Mouse (Mus musculus) layer of hippocampus, postnatal 25 days (tissue): ENCODE data around the gene Spag5. TPM values are rescaled to one million over a fixed set of nuclear protein-coding genes. Genes with fewer than 3 reads are reported as not detected.

Experiments
- DNase-seq, 2 experiments: peaks; one replicate each; pipeline ENCODE4 v3.0.0; 2022; ENCODE audit warnings: mixed read lengths in 2 of 2, low spot score in 1 of 2; ENCODE audit errors: extremely low spot score in 1 of 2
- total RNA-seq, 2 experiments: library from RNA; stranded (reverse); gene quantifications; 2 replicates each; pipeline ENCODE4 v1.2.3; 2021

Spag5 gene
- total RNA-seq, 2 experiments from 2014 or later = 4.2 to 4.6 TPM

DNA sequence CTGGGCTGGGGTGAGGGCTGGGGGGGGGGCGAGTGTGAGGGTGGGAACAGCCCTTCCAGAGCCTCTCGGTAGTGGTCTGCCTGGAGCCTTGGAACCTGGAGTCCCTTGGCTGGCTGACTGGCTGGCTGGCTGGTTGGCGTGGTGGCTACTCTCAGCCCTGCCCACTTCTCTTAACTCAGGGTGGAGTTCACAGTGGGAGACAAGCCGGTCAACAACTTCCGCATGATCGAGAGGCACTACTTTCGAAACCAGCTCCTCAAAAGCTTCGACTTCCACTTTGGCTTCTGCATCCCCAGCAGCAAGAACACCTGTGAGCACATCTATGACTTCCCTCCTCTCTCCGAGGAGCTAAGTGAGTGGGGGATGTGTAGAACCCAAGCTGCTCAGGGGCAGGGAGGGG, 46.6 kb downstream of the Spag5 start:
- no peak for DNase-seq

DNA sequence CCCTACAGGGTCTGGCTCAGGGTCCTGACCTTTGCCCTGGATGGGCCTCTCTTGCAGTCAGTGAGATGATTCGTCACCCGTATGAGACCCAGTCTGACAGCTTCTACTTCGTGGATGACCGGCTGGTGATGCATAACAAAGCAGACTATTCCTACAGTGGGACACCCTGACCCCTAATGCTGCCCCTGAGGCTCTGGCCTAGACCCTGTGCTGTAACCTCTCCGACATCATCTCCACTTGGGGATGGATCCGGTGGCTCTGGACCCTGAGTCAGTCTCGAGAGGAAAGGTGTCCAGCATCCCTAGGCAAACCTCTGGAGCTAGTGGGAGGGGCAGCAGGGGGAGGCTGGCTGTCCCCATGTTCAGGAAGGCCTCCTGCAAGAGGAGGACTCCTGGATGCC, 47.1 kb downstream of the Spag5 start:
- DNase-seq = no peak

DNA sequence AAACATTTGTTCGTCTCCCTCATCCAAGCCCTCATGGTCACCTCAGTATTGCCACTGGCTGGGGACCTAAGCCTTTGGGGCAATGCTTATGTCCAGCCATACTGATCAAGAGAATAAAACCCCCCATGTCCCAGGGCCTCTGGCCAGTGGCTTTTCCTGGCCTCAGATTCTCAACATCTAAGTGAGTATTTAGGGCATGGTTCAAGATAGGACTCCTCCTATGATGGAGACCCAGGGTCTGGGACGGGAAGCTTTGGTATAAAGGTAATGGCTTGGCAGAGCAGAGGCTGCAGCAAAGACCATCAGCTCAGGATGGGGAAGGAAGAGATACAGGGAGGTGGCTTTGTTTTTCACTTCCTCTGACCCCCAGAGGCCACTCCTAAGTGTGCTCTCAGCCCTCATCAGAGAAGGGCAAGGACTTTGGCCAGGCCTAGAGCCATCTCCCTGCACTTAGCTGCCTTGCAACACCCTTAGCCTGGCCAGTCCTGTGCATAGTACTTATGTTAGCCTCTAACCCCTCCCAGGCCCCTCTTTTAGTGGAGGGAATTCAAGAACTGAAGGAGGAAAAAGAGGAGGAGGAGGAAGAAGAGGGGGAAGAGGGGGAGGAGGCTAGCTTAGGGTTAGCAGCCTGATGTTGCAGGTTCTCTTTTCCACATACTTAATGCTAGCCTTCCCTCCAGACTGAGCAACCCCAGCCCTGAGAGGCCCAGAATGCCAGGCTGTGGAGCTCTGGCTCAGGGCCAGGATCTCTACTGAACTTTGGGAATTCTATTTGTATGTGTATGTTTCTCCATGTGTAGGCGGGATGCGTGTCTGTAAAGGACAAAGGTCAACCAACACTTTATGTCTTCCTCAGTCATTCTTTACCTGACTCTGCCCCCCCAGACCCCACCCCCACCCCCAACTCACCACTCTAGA, 48.4 kb downstream of the Spag5 start:
- DNase-seq = no peak

DNA sequence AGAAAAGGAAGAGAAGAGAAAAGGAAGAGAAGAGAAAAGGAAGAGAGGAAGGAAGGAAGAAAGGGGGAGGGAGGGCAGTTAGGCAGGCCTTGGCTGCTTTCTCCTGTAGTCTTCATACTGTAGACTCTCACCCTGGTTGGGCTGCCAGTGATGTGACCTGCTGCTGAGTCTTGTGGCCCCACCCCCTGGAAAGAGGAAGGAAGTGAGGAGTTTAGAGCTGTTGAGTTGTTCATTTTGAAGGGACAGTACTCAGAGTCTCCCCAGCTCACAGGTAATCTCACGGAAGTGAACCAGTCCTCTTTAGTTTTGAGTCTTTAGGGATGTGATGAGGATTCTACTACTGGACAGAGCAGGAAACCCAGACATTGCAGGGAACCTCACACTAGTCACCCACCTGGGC, 51.8 kb downstream of the Spag5 start:
- no peak for DNase-seq

DNA sequence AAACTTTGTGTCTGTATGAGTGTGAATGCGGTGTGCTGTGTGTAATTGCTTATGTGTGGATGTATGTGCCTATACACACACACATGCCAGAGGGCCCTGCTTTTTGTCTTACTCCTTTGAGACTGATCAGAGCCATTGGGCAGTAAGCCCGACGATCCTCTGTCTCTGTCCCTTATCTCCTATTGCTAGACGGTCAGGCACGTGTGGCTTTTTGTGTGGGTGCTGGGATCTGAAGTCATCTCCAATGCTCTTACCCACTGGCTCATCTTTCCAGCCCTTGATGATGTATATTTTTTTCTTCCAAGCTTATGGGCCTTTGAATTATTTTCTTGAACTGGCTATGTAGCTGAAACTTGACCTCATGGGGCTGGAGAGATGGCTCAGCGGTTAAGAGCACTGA, 53.6 kb downstream of the Spag5 start:
- DNase-seq = no peak

DNA sequence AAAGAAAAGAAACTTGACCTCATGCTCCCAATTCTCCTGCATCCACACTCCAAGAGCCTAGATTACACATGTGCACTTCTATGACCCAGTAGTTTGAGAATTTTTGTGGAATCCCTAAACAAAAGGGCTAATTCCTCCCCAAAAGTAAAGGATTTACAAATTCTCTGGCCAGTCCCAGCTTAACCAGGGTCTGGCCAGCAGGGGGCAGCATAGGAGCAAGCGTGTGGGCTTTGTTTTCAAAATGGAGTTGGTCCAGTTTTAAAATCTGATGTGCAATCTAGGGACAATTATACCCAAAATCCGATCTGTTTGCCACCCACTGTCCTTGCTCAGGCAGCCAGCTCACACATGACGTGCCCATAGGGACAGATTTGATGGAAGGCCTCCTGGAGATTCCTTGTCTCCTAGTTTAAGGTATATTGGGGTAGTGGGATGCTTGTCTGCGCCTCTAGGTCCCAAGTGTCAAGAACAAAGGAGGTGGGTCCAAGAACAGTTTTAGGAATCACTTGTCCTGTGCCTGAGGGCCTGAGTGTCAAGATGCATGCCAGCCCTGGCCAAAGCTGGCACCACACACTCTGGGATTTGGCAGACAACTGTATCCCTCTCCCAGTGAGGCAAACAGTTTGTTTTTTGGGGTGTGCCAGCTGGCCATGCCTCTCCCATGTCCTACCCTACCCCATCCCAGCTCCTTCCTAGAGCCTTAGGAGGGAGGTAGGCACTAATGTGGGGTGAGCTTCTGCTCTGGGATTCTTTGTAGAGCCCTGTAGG, 54.3 kb downstream of the Spag5 start:
- DNase-seq = peak; percentile 67 to 92

DNA sequence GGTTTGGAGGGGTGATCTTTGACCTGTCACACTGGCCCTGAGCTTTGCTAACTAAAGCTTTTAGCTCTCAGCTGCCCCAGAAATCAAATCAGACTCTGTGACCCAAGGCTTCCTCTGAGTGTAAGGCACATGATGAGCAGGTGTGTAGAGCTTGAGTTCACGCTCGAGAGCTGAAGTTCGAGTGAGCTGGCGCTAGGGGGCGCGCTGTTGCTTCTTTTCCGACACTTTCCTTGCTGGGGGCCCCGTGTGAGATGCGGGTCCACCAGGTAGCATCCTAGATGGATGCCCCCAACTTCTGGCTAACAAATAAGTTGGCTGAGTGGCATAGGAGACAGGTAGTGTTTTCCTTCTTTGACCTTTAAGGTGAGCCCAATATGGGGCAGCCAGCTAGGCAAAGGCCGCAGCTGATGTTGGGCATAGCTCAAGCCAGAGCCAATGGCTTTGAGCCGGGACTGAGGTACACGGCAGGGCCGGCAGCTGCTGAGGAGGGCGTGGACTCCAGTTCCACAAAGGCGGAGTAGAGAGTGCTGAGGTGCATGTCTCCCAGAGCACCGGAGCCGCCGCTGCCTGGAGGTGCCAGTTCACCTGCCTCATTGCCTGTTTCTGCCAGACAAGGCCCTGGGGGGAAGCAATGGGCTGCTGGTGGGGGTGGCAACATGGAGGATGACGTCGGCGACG, 57.1 kb downstream of the Spag5 start:
- DNase-seq = peak in 1 of 2 experiments; percentile 54

DNA sequence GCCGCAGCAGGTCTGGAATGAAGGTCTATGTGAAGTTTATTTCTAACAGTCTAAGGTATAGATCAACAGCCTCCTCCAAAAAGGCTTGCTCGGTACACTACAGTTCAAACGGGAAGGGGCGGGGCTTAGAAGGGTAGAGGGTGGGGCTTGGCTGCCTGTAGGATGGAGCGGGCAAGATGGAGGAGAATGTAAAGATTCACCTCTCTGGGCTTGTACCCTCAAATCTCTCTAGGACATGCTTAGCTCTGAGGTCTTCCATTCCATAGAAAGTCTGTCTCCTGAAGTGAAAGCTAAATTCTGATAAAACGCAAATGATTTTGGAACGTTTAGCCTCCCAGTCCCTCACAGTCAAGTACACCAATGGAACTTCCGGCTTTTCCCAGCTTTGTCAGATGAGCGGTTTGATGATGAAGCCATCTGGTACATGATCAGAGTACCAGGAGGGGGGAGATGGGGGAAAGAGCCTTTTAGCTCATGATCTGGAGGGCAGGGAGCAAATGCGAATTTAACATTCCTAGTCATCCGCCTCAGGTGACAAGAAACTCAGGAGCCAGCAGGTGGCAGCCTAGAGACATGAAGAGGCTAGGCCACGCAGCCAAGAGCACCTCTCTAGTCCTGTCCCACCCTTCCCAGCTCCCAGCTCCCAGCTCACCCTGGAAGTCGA, 58.9 kb downstream of the Spag5 start:
- peak; percentile 58 to 86 for DNase-seq

DNA sequence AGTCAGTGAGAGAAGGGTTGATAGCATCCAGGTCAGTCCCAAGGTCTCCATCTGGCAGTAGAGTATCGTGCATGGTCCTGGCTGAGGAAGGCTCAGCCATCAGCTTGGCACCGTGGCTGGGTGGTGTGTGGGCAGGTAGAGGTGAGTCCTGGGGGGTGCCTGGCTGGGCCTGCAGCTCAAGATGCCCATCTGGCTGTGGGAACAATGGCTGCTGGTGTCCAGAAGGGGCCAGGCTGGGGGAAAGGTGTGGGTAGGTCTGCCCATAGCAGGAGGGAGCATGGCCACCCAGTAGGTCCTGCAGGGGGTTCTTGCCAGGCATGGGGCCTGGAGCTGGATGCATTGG, 59.4 kb downstream of the Spag5 start:
- no peak for DNase-seq

DNA sequence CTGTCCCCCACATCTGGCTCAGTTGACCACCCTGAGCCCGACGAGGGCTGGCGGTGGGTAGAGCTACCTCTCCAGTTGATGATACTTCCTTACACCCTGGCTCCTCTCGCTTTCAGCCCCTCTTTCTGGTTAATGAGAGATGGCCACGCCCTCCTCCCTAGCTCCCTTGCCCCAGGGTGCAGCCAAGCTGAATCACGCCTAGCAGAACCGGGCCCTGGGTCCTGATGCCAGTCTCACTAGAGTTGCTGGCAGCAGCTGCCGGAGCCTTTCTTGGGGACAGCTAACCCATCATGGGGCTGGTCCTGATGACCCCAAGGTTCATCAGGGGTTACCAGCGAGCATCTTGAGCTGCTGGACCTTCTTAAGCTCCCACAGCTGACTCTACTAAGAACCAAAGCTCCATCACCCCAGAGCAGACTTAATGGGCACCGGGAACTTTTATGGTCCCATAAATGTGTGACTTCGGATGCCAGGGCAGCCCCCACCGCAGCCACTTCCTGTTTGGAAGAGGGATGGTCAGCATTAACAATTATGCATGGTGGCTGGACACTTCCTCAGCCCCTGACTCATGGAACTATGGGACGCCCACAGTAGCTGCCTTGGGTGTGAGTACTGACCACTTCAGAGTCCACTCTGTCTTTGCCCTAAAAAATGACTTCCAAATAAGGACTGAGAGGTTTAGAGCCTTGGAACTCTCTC, 62.1 kb downstream of the Spag5 start:
- DNase-seq = no peak

DNA sequence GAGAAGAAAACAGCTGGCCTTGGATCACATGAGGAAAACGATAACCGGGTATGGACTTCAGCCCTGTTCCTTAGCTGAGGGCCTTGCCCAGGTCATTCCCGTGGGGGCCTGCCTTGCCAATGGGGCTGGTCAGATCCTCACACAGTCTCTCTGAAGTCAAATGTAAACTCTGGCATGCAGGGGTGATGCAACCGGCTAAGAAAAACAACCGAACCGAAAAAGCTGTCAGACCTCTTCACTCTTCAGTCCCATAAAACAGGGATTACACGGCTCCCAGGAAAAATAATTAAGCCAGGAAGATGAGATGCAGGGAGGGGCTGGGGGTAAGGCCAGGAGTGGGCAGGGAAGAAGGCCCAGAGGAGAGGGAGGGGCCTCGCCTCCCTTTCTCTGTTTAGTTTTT, 62.8 kb downstream of the Spag5 start:
- DNase-seq = no peak

DNA sequence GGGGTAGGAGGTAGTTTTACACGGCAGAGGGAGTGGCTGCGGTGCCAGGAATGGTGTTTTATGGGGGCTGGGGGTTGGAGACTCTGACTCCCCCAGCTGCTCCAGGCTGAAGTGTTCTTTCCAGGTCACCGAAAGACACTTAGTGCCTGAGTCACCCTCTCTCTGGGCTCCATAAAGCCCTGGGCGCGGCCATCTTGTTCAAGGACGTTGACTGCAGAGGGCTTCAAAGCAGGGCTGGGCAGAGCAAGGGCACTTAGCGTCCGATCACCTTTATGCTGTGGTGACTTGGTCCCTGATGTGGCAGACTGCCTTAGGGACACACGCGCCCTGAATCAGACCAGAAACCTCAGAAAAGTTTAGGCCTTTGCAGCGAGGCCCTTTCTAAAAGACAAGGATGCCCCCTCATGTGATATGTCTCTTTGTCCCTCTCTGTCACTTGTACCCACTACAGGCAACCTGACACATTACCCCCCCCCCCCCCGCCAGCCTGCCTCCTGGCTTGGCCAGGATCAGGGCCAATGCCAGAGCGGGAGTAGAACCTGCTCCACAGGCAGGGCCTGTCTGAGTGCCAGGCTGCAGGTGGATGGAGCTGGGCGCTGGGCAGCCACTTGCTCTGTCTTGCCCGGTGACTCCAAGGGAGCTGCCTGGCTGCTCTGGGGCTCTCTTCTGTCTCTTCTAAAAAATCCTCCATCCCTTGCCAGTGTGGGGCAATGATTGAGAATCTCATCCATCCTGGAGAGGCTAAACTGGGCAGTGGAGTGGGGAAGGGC, 66.3 kb downstream of the Spag5 start:
- no peak for DNase-seq

DNA sequence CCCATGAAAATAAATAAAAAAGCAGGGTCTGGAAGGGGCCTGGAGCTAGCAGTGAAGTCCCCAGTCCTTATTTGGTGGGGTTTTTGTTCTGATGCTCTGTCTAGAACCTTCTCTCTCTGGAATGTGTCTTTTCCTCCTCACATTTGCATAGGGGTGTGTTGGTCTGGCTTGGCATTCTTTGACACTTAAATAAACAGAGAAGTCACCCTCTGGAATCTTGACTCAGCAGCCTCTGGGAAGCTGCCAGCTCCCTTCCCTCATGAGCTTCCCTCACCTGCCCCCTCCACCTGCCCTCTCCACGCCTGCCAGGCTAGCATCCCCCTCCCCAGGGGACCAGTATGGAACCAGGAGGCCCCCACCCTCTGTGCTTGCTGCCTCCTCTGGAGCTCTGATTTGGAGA, 69.1 kb downstream of the Spag5 start:
- no peak for DNase-seq

DNA sequence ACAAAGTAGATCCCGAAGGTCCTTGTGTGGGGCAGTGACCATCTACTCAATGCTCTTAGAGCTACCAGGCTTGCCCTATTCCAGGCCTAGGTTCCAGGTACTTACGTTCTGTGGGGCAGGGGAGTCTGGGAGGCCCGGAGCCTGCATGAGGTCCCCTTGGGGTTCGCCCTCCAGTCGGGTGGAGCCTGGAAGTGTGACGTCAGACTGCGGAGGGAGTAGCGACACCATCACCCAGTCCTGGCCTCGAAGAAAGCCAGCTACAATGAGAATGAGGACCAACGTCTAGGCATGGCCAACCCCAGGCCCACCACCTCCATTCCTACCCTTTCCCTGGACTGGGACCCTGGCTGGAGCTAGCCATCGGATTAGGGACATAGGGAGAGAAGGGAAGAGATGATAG, 70.4 kb downstream of the Spag5 start:
- DNase-seq = no peak

Other genes with a start within 250 kb of the Spag5 start
- 10 to 100 TPM; 18.6 to 21.1 TPM for gene Eral1, start 221.1 kb upstream of the Spag5 start, total RNA-seq
- 10 to 100 TPM; 27.6 to 33.4 TPM for gene Fam222b, start 206.9 kb upstream of the Spag5 start, total RNA-seq
- gene Traf4, start 135.9 kb upstream of the Spag5 start, total RNA-seq = 10 to 100 TPM; 16.1 to 19.9 TPM
- 1 to 10 TPM; 3.1 to 3.3 TPM for gene Nek8, start 124.9 kb upstream of the Spag5 start, total RNA-seq
- 10 to 100 TPM; 23.8 to 29.7 TPM for gene Tlcd1, start 124.8 kb upstream of the Spag5 start, total RNA-seq
- 100 to 1,000 TPM; 678 to 771 TPM for gene Rpl23a, start 117.9 kb upstream of the Spag5 start, total RNA-seq
- gene Rab34, start 113.1 kb upstream of the Spag5 start, total RNA-seq = 10 to 100 TPM; 26.1 to 37.3 TPM
- 1 to 10 TPM; 5.0 to 5.4 TPM for gene Proca1, start 108.1 kb upstream of the Spag5 start, total RNA-seq
- gene Sdf2, start 55.8 kb upstream of the Spag5 start, total RNA-seq = 10 to 100 TPM; 61.1 to 69.4 TPM
- gene Supt6, start 55.5 kb upstream of the Spag5 start, total RNA-seq = 100 to 1,000 TPM; 110 to 123 TPM
- 100 to 1,000 TPM; 193 to 209 TPM for gene 2610507B11Rik, start 39.8 kb upstream of the Spag5 start, total RNA-seq
- 1 to 10 TPM; 4.0 to 5.6 TPM for gene BC030499, start 10.7 kb upstream of the Spag5 start, total RNA-seq
- gene Aldoc, start 21.4 kb downstream of the Spag5 start, total RNA-seq = 100 to 1,000 TPM; 852 to 862 TPM
- gene Pigs, start 26.9 kb downstream of the Spag5 start, total RNA-seq = 10 to 100 TPM; 62.2 to 65.8 TPM
- 10 to 100 TPM; 29.6 to 32.5 TPM for gene Unc119, start 42.0 kb downstream of the Spag5 start, total RNA-seq
- gene Foxn1, start 85.0 kb downstream of the Spag5 start, total RNA-seq = not detected
- gene Slc13a2, start 120.7 kb downstream of the Spag5 start, total RNA-seq = not detected
- 10 to 100 TPM; 10.6 to 11.2 TPM for gene Slc46a1, start 164.2 kb downstream of the Spag5 start, total RNA-seq
- gene Sarm1, start 196.2 kb downstream of the Spag5 start, total RNA-seq = 10 to 100 TPM; 39.5 to 40.8 TPM
- gene Vtn, start 197.6 kb downstream of the Spag5 start, total RNA-seq = 10 to 100 TPM; 57.9 to 64.0 TPM
- 1 to 10 TPM; 5.0 to 5.5 TPM for gene Sebox, start 201.9 kb downstream of the Spag5 start, total RNA-seq
- 10 to 100 TPM; 40.7 to 44.5 TPM for gene Tmem199, start 210.6 kb downstream of the Spag5 start, total RNA-seq
- gene Poldip2, start 210.7 kb downstream of the Spag5 start, total RNA-seq = 100 to 1,000 TPM; 122 TPM
- 10 to 100 TPM; 34.7 to 35.5 TPM for gene Tnfaip1, start 234.8 kb downstream of the Spag5 start, total RNA-seq
- 10 to 100 TPM; 80.0 to 83.0 TPM for gene Ift20, start 234.8 kb downstream of the Spag5 start, total RNA-seq
- gene Tmem97, start 249.2 kb downstream of the Spag5 start, total RNA-seq = 10 to 100 TPM; 14.4 to 15.5 TPM